Mouse (Mus musculus): ENCODE measurements around the gene Fyn. TPM values are rescaled to one million over a fixed set of nuclear protein-coding genes. Genes with fewer than 3 reads are reported as not detected.

Fyn gene
- polyA plus RNA-seq, 1 experiment = 56.4 TPM

DNA sequence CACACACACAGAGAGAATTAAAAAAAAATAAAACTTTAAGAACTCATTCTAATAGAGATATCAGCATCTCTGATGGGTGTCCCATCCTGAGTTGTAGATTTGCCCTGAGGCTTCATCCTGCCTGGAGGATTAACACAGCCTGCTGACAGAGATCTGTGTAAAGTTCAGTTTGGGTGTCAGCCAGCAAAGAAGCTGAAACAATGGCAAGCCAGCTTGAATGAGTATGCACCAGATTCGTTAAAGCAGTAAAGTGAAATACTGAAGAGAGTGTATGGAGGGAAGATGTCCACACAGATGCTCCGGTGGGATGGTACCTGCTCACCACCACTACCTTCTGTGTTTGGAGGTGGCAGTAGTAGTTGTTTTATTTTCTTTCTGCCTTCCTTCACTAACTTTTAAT is 92.0 kb downstream of the Fyn start:
- Histone ChIP-seq H3K4me1 (ENCODE audit: control insufficient read depth, insufficient read depth, low read length) (peaks cover 9% of the 10 kb centered on the region; the same call in 1 of the 2 replicates), H3K4me3 (ENCODE audit: insufficient read depth, low read length) (no peak overlapping the region), H3K27ac (ENCODE audit: insufficient read depth, low read length) (no peak overlapping the region)
- TF ChIP-seq POLR2A (IDR thresholded peaks at IDR 0.05; ENCODE audit: low read depth, low read length) = no peak
- no peak for TF ChIP-seq CTCF (IDR thresholded peaks at IDR 0.05; ENCODE audit: borderline replicate concordance, insufficient read depth, low read length)

DNA sequence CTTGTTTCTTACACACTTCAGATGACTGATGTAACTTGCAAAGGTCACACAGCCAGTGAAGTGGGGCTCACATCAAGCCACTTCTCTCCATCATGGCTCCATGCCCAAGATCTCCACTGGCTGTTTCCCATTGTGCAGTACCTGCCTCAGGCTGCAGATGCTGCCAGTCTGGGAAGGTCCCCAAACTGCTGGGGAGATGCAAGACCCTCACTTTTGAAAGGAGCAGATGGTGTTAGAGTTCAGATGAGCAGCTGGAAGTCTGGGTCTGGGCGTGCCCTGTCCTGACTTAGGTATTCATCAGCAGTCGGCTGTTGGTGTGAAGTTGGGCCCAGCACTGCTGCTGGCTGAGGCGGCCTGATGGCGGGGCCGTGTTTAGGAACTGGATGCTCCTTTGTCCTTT is 93.3 kb downstream of the Fyn start:
- no peak overlapping the region for H3K4me3 ChIP-seq (ENCODE audit: insufficient read depth, low read length)
- H3K27ac ChIP-seq (ENCODE audit: insufficient read depth, low read length) = no peak overlapping the region
- no peak for TF ChIP-seq CTCF (IDR thresholded peaks at IDR 0.05; ENCODE audit: borderline replicate concordance, insufficient read depth, low read length)
- no peak for TF ChIP-seq POLR2A (IDR thresholded peaks at IDR 0.05; ENCODE audit: low read depth, low read length)
- peaks cover 9% of the 10 kb centered on the region; the same call in 1 of the 2 replicates for H3K4me1 ChIP-seq (ENCODE audit: control insufficient read depth, insufficient read depth, low read length)

DNA sequence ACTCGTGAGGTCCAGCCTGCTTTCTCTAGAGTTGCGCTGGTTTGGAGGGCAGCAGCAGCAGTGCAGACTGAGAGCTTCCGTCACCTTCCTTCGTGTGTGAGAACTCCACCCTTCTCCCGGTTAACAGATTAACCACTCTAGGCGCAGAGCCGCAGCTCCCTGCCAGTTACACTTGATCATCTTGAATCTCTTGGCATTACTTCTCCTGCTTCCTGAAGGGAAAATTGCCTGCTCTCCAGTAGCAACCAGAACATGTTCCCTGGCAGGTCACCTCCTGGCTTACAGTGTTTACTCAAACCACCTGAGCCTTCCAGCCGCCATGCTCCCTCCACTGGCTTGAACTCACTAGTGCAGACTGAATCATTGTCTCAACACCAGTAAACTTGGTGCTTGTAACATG is 94.1 kb downstream of the Fyn start:
- Histone ChIP-seq H3K4me1 (ENCODE audit: control insufficient read depth, insufficient read depth, low read length) (peaks cover 9% of the 10 kb centered on the region; the same call in 1 of the 2 replicates), H3K4me3 (ENCODE audit: insufficient read depth, low read length) (no peak overlapping the region), H3K27ac (ENCODE audit: insufficient read depth, low read length) (no peak overlapping the region)
- no peak for TF ChIP-seq CTCF (IDR thresholded peaks at IDR 0.05; ENCODE audit: borderline replicate concordance, insufficient read depth, low read length)
- TF ChIP-seq POLR2A (IDR thresholded peaks at IDR 0.05; ENCODE audit: low read depth, low read length) = no peak

DNA sequence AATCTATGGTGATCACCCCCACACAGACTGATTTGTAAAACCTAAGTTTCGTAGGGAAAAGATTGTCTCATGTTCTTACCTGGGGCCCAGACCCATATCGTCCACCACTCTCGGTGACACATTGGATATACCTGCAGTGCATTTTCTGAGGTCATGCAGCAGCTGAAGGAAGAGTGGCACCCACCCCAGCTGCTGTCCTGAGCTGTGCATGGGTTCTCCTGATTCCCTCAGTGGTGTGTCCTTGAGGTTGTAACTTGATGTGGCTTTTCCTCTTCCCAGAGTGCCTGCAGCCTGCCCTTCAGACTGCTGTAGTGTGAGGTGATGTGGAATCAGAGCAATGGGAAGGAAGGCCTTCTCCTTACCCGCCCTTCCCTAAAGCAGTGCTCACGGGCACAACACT is 95.7 kb downstream of the Fyn start:
- TF ChIP-seq POLR2A (IDR thresholded peaks at IDR 0.05; ENCODE audit: low read depth, low read length) (no peak), CTCF (IDR thresholded peaks at IDR 0.05; ENCODE audit: borderline replicate concordance, insufficient read depth, low read length) (no peak)
- Histone ChIP-seq H3K4me3 (ENCODE audit: insufficient read depth, low read length) (no peak overlapping the region), H3K27ac (ENCODE audit: insufficient read depth, low read length) (no peak overlapping the region), H3K4me1 (ENCODE audit: control insufficient read depth, insufficient read depth, low read length) (no peaks in the 10 kb centered on the region)

DNA sequence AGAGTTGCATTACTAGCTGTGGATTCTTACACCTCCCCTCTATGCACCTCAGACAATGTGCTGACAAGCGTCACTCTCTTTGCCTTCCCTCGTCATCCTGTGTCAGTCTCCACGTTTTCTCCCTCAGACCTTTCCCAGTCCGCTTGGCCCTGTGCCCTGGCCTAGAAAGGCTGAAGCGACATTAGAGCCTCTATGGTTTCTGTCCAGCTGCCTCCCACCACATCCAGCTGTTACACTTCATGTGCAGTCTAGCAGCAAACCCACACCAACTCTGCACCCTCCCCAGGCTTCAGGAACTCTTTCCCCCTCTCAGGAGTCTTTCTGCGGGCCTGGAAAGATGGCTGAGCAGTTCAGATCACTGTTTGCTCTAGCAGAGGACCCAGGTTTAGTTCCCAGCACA is 98.7 kb downstream of the Fyn start:
- TF ChIP-seq CTCF (IDR thresholded peaks at IDR 0.05; ENCODE audit: borderline replicate concordance, insufficient read depth, low read length) (no peak), POLR2A (IDR thresholded peaks at IDR 0.05; ENCODE audit: low read depth, low read length) (no peak)
- Histone ChIP-seq H3K4me1 (ENCODE audit: control insufficient read depth, insufficient read depth, low read length) (0 out of 2 replicates have a peak, but pooled peaks cover 5% of the 10 kb centered on the region), H3K27ac (ENCODE audit: insufficient read depth, low read length) (no peak overlapping the region), H3K4me3 (ENCODE audit: insufficient read depth, low read length) (no peak overlapping the region)

DNA sequence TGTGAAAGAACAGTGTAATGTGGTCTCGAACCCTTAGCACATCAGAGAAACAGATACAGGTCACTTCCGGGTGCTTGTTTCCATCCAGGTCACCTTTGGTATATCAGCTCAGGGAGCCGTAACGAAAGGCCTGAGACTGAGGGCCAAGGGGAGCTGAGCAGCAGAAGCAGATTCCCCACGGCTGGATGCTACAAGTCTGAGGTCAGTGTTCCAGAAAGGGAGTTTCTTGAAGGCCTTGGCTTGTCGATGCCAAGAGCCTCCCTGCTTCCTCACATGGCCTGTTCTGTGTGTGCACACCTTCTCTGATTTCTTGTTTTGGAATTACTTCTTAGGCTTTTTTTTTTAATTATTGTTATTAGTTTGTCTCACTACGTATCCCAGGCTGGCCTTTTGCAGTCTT is 99.2 kb downstream of the Fyn start:
- Histone ChIP-seq H3K27ac (ENCODE audit: insufficient read depth, low read length) (no peak overlapping the region), H3K4me1 (ENCODE audit: control insufficient read depth, insufficient read depth, low read length) (0 out of 2 replicates have a peak, but pooled peaks cover 5% of the 10 kb centered on the region)
- no peak for TF ChIP-seq POLR2A (IDR thresholded peaks at IDR 0.05; ENCODE audit: low read depth, low read length)
- no peak for TF ChIP-seq CTCF (IDR thresholded peaks at IDR 0.05; ENCODE audit: borderline replicate concordance, insufficient read depth, low read length)

DNA sequence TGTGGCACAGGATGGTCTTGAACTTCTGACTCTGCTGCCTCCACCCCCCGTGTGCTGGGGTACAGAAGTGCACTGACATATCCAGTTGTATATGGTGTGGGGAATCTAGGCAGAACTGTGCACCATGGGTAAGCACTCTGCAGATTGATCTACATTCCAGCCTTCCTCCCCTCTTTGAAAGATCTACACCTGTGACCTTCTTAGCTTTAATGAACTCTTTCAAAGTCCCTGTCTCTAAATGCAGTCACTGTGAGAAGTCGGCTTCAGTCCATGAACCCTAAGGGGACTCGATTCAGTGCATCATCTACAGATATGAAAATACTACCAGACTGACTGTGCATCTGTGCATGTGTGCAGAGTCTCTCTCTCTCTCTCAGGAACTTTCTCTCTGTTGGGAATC is 99.9 kb downstream of the Fyn start:
- no peak overlapping the region for H3K27ac ChIP-seq (ENCODE audit: insufficient read depth, low read length)
- TF ChIP-seq CTCF (IDR thresholded peaks at IDR 0.05; ENCODE audit: borderline replicate concordance, insufficient read depth, low read length) = no peak
- no peak for TF ChIP-seq POLR2A (IDR thresholded peaks at IDR 0.05; ENCODE audit: low read depth, low read length)
- H3K4me1 ChIP-seq (ENCODE audit: control insufficient read depth, insufficient read depth, low read length) = 0 out of 2 replicates have a peak, but pooled peaks cover 5% of the 10 kb centered on the region
- no peak overlapping the region for H3K4me3 ChIP-seq (ENCODE audit: insufficient read depth, low read length)

More for the DNA sequence above, 99.2 kb downstream of the Fyn start:
- H3K4me3 ChIP-seq (ENCODE audit: insufficient read depth, low read length) = no peak overlapping the region

DNA sequence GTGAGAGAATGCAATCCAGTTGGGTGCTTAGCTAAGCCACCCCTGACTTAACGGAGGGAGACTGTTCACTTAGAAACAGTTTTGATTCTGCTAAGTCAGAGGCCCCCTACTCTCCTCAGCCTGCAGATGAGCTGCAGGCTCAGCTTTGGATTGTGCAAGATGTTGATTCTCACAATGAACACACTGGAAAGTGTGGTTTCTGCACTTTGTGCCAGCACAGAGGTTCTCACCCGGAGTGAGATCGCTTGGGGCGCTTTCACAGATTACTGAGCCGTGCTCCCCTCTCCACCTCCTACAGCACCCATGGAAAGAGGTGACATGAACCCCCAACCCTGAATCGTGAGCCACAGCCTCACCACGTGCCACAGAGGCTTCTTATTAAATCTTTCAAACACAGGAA is 100.7 kb downstream of the Fyn start:
- Histone ChIP-seq H3K4me1 (ENCODE audit: control insufficient read depth, insufficient read depth, low read length) (0 out of 2 replicates have a peak, but pooled peaks cover 5% of the 10 kb centered on the region), H3K4me3 (ENCODE audit: insufficient read depth, low read length) (no peak overlapping the region), H3K27ac (ENCODE audit: insufficient read depth, low read length) (no peak overlapping the region)
- TF ChIP-seq POLR2A (IDR thresholded peaks at IDR 0.05; ENCODE audit: low read depth, low read length) (no peak), CTCF (IDR thresholded peaks at IDR 0.05; ENCODE audit: borderline replicate concordance, insufficient read depth, low read length) (no peak)

DNA sequence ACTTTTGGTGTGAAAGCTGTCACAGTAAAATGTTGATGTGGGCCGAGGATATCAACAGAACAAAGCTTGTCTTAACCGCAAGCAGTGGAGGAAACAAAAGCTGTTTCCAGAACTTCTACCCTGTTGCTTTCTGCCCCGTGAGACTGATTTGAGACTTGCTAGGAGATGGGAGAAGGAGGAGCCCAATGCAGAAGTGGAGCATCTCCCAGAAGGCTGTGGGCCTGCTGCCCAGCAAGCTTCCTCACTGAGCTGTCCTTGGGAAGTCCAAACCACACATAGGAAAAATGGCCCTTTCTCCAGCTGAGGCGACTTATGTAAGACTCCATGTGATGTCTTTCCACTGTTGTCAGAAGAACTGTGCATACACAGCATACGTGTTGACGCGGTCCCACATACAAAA is 101.7 kb downstream of the Fyn start:
- no peak for TF ChIP-seq POLR2A (IDR thresholded peaks at IDR 0.05; ENCODE audit: low read depth, low read length)
- no peak for TF ChIP-seq CTCF (IDR thresholded peaks at IDR 0.05; ENCODE audit: borderline replicate concordance, insufficient read depth, low read length)
- no peak overlapping the region for H3K27ac ChIP-seq (ENCODE audit: insufficient read depth, low read length)
- no peak overlapping the region for H3K4me3 ChIP-seq (ENCODE audit: insufficient read depth, low read length)
- 0 out of 2 replicates have a peak, but pooled peaks cover 5% of the 10 kb centered on the region for H3K4me1 ChIP-seq (ENCODE audit: control insufficient read depth, insufficient read depth, low read length)

DNA sequence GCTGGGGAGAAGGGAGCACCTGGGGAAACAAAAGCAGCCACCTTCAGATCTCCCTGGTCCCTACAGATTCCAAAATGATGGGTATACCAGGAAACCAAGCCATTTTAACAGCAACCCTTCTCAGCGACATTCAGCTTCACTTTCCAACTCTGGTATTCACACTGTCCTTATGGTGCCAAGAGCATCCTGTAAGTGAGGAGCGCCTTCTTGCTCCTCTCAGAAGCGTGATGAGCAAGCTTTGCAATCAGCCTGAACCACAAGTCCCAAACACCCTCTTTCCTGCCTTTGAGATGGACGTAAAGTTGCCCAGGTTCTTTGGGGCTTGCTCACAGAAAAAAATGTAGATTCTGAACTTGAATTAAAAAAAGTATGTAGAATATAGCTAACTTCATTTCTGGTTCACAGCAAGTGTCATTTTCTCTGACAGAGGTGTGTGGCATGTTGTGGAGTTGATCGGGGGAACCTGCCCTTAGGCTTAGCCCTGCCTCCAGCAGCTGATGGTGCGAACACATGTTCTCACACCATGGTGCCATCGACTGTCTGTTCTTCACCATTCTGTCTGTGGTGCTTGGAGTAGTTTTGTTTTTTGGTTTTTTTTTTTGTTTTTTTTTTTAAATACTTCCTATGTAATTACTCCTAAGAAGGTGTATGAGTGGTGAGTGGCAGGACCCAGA is 102.5 kb downstream of the Fyn start:
- TF ChIP-seq CTCF (IDR thresholded peaks at IDR 0.05; ENCODE audit: borderline replicate concordance, insufficient read depth, low read length) (no peak), POLR2A (IDR thresholded peaks at IDR 0.05; ENCODE audit: low read depth, low read length) (no peak)
- Histone ChIP-seq H3K27ac (ENCODE audit: insufficient read depth, low read length) (no peak overlapping the region), H3K4me1 (ENCODE audit: control insufficient read depth, insufficient read depth, low read length) (0 out of 2 replicates have a peak, but pooled peaks cover 5% of the 10 kb centered on the region), H3K4me3 (ENCODE audit: insufficient read depth, low read length) (no peak overlapping the region)

All from embryonic fibroblast, embryonic 13.5 days (primary cell).